Mouse (Mus musculus) liver, embryonic 12.5 days (tissue): ENCODE data around the gene Nid1. TPM values are rescaled to one million over a fixed set of nuclear protein-coding genes. Genes with fewer than 3 reads are reported as not detected.
"Not testable (repeated sequence)": the region's sequence is repeated elsewhere in the genome, so short reads cannot be mapped to it uniquely, and the experiment has no call there.

Experiments
- ATAC-seq: fragments of 200-750 bp; cut with Nextera tagmentation; 2 replicates; pipeline ENCODE4 v1.8.0; 2017; ENCODE audit warnings: moderate number of reproducible peaks, mild to moderate bottlenecking, moderate library complexity
- H3K27ac ChIP-seq: fragments of 300-500 bp; sonication (generic); 2 replicates; pipeline ENCODE4 v1.5.1; 2016; ENCODE audit warnings: mild to moderate bottlenecking
- H3K27me3 ChIP-seq: fragments of 300-500 bp; sonication (generic); replicated peaks from 2 replicates; pipeline ENCODE4 v1.6.1; 2016; ENCODE audit warnings: mild to moderate bottlenecking, moderate library complexity
- H3K36me3 ChIP-seq: fragments of 300-500 bp; sonication (generic); 2 replicates; pipeline ENCODE4 v1.6.1; 2016; ENCODE audit warnings: mild to moderate bottlenecking, moderate library complexity
- H3K4me1 ChIP-seq: fragments of 300-500 bp; sonication (generic); 2 replicates; pipeline ENCODE4 v1.6.1; 2016
- H3K4me2 ChIP-seq: fragments of 300-500 bp; sonication (generic); 2 replicates; pipeline ENCODE4 v1.6.1; 2016; ENCODE audit warnings: mild to moderate bottlenecking, moderate library complexity
- H3K4me3 ChIP-seq: fragments of 300-500 bp; sonication (generic); 2 replicates; pipeline ENCODE4 v1.5.1; 2016; ENCODE audit warnings: mild to moderate bottlenecking, moderate library complexity
- H3K9ac ChIP-seq: fragments of 300-500 bp; sonication (generic); 2 replicates; pipeline ENCODE4 v1.6.1; 2016; ENCODE audit warnings: mild to moderate bottlenecking, moderate library complexity
- H3K9me3 ChIP-seq: fragments of 300-500 bp; sonication (generic); replicated peaks from 2 replicates; pipeline ENCODE4 v1.6.1; 2016; ENCODE audit warnings: mild to moderate bottlenecking, moderate library complexity
- WGBS: fragments of 180-500 bp; shearing (Covaris S2); methylation state at CpG from one replicate; pipeline ENCODE4 v1.1.7; 2016; ENCODE audit not compliant: insufficient replicate concordance; 5-methylcytosine and 5-hydroxymethylcytosine counted together
- polyA plus RNA-seq: library from polyadenylated mRNA; unstranded; fragments of >200 nt; fragmentation: Nextera tagmentation; extraction: Ambion mirVana; gene quantifications from 2 replicates; pipeline ENCODE4 v1.2.1, GENCODE M21; 2016

Gene Nid1
- polyA plus RNA-seq: 19.5 and 22.5 TPM in 2 replicates

DNA sequence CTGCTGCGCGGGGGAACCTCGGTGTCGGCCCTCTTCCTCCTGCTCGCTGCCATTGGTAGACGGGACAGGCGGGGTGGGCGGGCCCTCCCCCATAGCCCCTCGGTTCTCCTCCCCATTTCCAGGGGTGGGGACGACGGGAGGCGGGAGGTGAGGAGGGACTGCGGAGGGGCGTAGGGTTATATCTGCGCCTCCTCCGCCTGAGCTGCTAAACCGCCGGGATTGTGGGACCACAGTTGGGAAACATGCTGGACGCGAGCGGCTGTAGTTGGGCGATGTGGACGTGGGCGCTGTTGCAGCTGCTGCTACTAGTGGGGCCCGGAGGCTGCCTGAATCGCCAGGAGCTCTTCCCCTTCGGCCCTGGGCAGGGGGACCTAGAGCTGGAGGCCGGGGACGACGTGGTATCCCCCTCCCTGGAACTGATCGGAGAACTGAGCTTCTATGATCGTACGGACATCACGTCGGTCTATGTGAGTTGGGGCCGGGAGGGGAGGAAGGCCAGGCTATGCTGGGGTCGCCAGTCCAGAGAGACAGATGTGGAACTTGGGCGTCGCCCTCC, at the start of gene Nid1:
Nid1 (plus strand) TSS at position 92 of the 556 bp plus-strand sequence.
- WGBS: under 1% methylated on average over 30 of the region's 39 CpGs
- not testable (repeated sequence) for H3K4me1 ChIP-seq, H3K9me3 ChIP-seq, H3K36me3 ChIP-seq, H3K9ac ChIP-seq, H3K27ac ChIP-seq, H3K27me3 ChIP-seq
- ATAC-seq: peak; percentile 44
- peak within 1 kb of the TSS; percentile 56 for H3K4me2 ChIP-seq
- peak within 1 kb of the TSS; percentile 29 for H3K4me3 ChIP-seq

DNA sequence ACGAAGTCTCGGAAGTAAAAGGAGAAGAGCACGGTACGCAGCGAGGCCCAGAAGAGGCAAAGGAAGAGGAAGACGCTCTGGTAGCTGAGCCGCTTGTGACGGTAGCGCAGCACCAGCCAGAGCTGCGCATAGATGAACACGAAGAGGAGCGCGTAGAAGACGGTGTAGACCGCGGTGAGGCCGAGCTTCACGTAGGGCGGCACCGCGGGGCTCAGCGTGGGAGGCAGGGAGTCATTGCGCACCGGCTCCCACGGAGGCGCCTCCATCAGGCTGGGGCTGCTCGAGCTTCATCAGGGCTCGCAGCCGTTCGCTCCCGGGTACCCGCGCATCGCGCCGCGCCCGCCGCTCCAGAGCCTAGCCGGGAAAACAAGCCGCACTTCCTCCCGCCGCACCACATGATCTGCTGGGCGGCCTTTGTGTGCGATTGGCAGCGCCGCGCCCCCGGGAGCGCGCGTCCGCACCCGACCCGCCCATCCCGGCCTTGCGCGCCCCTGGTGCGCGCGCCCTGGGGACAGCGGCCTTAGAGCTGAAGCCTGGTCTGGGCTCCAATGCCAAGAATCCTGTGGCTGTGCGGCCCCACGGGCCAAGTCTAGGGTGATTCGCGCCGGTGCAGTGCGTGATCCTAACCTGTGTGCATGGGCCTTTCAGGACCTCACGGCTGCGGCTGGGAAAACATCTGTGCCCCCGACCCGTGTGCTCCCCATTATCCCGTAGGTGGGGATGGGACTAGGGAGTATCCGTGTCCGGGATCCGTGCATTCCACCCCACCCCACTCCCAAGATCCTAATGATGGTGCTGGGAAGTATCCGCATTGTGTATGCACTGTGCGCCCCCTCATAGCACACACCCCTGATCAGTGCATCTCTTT, 43.9 kb upstream of the Nid1 start, which contains the start of gene Gpr137b:
Gpr137b (minus strand) TSS at position 787 of the 868 bp plus-strand sequence.
- H3K9ac ChIP-seq, H3K36me3 ChIP-seq, H3K9me3 ChIP-seq, H3K27ac ChIP-seq, H3K4me1 ChIP-seq, H3K27me3 ChIP-seq: not testable (repeated sequence)
- peak within 1 kb of the TSS; percentile 57 for H3K4me2 ChIP-seq
- ATAC-seq: peak; percentile 76
- WGBS: 1% methylated on average over 48 of the region's 78 CpGs
- peak within 1 kb of the TSS; percentile 38 for H3K4me3 ChIP-seq

- Histone ChIP-seq H3K4me3 (peak overlapping the region; percentile 22; the same call in 1 of the 2 replicates), H3K4me2 (peak overlapping the region; percentile 57)
- H3K9me3 ChIP-seq, ATAC-seq, H3K36me3 ChIP-seq, H3K9ac ChIP-seq, H3K27ac ChIP-seq, H3K27me3 ChIP-seq, H3K4me1 ChIP-seq: not testable (repeated sequence)
- WGBS: 2% methylated on average over 15 of the region's 15 CpGs
These were observed 43.3 kb upstream of the Nid1 start for GRCm38 (mm10) chr13:13394096-13394395.

DNA sequence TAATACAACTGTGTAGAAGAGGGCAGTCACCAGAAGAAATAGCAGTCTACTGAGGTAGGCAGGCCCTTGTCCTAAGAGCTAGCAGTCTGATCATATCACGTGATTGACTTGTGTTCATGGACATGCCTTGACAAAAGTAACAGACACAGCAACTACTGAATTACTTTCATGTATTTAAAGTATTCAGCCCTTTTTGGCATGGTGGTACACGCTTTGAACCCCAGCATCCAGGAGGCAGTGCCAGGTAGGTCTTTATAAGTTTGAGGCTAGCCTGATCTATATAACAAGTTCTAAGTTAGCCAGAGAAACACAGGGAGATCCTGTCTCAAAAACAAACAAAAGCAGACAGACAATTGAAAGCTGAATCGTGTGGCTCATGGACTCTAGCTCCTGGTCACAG, 36.5 kb upstream of the Nid1 start:
- ATAC-seq, H3K4me3 ChIP-seq, H3K9me3 ChIP-seq, H3K27ac ChIP-seq, H3K36me3 ChIP-seq, H3K27me3 ChIP-seq, H3K4me2 ChIP-seq, H3K9ac ChIP-seq, H3K4me1 ChIP-seq: not testable (repeated sequence)
- WGBS: 54% methylated on average over 3 of the region's 3 CpGs

- 57% methylated on average over 5 of the region's 5 CpGs for WGBS
- not testable (repeated sequence) for ATAC-seq, H3K4me2 ChIP-seq, H3K4me1 ChIP-seq, H3K27me3 ChIP-seq, H3K4me3 ChIP-seq, H3K36me3 ChIP-seq, H3K9me3 ChIP-seq, H3K27ac ChIP-seq, H3K9ac ChIP-seq
These were observed 34.5 kb upstream of the Nid1 start for GRCm38 (mm10) chr13:13402818-13403217.

GRCm38 (mm10) chr13:13403366-13403765, 34.0 kb upstream of the Nid1 start:
- H3K4me3 ChIP-seq, H3K27ac ChIP-seq, ATAC-seq, H3K4me2 ChIP-seq, H3K9me3 ChIP-seq, H3K27me3 ChIP-seq, H3K4me1 ChIP-seq, H3K36me3 ChIP-seq, H3K9ac ChIP-seq: not testable (repeated sequence)
- 69% methylated on average over 3 of the region's 3 CpGs for WGBS

- H3K27me3 ChIP-seq, H3K9me3 ChIP-seq, H3K4me2 ChIP-seq, H3K27ac ChIP-seq, H3K4me3 ChIP-seq, H3K36me3 ChIP-seq, H3K9ac ChIP-seq, H3K4me1 ChIP-seq: not testable (repeated sequence)
- 63% methylated on average over 5 of the region's 6 CpGs for WGBS
- 0 out of 2 replicates have a peak, but pooled peaks have one; percentile 14 for ATAC-seq
These were observed 33.5 kb upstream of the Nid1 start for GRCm38 (mm10) chr13:13403839-13404238.

DNA sequence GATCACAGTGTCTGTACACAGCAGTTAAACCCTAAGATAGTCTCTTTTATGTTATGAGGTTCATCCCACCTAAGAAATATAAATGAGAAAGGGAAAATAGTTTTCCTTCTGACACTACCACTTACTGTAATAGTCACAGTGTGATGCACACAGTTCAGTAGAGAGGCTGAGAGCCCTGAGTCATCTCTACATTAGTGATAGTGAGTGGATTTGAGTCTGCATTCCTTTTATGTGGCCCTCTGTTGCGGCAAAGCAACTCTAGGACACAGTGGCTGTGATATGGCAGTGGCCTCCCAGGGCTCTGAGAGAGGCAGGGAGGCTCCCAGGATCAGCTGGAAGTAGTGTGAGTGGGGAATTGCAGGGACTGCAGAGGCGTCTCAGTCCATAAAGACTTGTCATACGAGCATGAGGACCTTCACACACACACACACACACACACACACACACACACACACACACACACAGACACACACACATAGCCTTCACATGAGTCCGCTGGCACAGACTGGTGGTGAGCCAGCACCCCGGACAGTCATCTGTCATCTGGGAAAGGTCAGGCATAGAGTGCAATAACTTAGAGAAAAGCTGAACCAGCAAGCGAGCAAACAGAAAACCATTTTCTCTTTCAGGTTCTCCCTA, 32.7 kb upstream of the Nid1 start:
- not testable (repeated sequence) for ATAC-seq
- 62% methylated on average over 6 of the region's 6 CpGs for WGBS

GRCm38 (mm10) chr13:13405511-13405910, 31.8 kb upstream of the Nid1 start:
- not testable (repeated sequence) for H3K9me3 ChIP-seq, H3K36me3 ChIP-seq, H3K4me2 ChIP-seq, H3K4me1 ChIP-seq, H3K4me3 ChIP-seq, H3K27ac ChIP-seq, H3K9ac ChIP-seq, H3K27me3 ChIP-seq
- WGBS: no CpG with 5 or more reads among the region's 6 CpGs
- ATAC-seq: peak; percentile 49; the same call in 1 of the 2 replicates

More for the DNA sequence above, 32.7 kb upstream of the Nid1 start:
- H3K9me3 ChIP-seq, H3K27ac ChIP-seq, H3K27me3 ChIP-seq, H3K4me1 ChIP-seq, H3K4me3 ChIP-seq, H3K36me3 ChIP-seq, H3K9ac ChIP-seq, H3K4me2 ChIP-seq: not testable (repeated sequence)

GRCm38 (mm10) chr13:13414206-13414605, 23.1 kb upstream of the Nid1 start:
- H3K9me3 ChIP-seq: no peaks in the 10 kb centered on the region
- H3K27me3 ChIP-seq: no peaks in the 10 kb centered on the region
- H3K4me3 ChIP-seq: no peak overlapping the region
- ATAC-seq: peak; percentile 49; the same call in 1 of the 2 replicates
- no peaks in the 10 kb centered on the region for H3K4me1 ChIP-seq
- H3K27ac ChIP-seq: no peak overlapping the region
- H3K4me2 ChIP-seq: no peak overlapping the region
- no peaks in the 10 kb centered on the region for H3K36me3 ChIP-seq
- no peak overlapping the region for H3K9ac ChIP-seq
- WGBS: 52% methylated on average over 3 of the region's 3 CpGs

DNA sequence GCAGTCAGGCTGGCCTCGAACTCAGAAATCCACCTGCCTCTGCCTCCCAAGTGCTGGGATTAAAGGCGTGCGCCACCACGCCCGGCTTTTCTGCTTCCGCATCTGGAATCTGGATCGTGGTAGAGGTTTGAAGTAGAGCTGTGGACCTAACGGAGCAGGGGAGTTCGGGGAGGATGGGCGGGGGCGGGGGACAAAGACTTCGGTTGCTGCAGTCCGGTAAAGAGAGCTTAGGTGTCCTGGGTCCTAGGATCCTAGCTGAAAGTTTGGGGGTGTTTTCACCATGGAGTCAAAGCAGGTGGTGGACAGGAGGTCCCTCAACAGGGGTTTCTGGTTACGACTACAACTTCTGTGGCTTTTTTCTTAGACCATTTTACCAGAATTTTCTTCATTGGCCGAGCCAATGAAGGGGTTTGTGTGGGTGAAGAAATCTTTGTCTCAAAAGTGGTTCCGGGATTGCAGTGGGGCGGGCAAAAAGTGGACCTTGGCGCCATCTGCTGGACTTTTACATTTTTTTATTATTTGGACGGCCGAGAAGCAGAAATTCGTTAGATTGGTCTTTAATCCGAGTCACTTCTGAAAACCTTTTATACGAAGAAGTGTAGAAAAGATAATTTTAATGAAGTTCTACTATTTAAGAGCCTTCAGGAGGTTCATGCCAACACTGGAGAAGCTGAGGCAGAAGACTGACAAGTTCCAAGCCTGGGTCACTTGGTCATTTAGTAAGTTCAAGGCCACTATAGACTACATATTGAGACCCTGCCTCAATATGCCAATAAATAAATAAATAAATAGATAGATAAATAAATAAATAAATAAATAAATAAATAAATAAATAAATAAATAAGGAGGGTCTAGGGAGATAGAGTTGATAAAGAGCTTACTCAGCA, 22.0 kb upstream of the Nid1 start:
- H3K4me3 ChIP-seq, H3K36me3 ChIP-seq, H3K4me1 ChIP-seq, H3K9me3 ChIP-seq, H3K27me3 ChIP-seq, H3K9ac ChIP-seq, ATAC-seq, H3K27ac ChIP-seq: not testable (repeated sequence)
- 30% methylated on average over 23 of the region's 23 CpGs for WGBS
- peak overlapping the region; percentile 18; the same call in 1 of the 2 replicates for H3K4me2 ChIP-seq

GRCm38 (mm10) chr13:13416007-13416337, 21.4 kb upstream of the Nid1 start:
- H3K27ac ChIP-seq, H3K9ac ChIP-seq, H3K9me3 ChIP-seq, ATAC-seq, H3K4me3 ChIP-seq, H3K36me3 ChIP-seq, H3K4me2 ChIP-seq, H3K4me1 ChIP-seq, H3K27me3 ChIP-seq: not testable (repeated sequence)
- 82% methylated on average over 3 of the region's 4 CpGs for WGBS
